Mouse (Mus musculus): ENCODE data around the gene Mrrf.

The Mrrf gene

DNA sequence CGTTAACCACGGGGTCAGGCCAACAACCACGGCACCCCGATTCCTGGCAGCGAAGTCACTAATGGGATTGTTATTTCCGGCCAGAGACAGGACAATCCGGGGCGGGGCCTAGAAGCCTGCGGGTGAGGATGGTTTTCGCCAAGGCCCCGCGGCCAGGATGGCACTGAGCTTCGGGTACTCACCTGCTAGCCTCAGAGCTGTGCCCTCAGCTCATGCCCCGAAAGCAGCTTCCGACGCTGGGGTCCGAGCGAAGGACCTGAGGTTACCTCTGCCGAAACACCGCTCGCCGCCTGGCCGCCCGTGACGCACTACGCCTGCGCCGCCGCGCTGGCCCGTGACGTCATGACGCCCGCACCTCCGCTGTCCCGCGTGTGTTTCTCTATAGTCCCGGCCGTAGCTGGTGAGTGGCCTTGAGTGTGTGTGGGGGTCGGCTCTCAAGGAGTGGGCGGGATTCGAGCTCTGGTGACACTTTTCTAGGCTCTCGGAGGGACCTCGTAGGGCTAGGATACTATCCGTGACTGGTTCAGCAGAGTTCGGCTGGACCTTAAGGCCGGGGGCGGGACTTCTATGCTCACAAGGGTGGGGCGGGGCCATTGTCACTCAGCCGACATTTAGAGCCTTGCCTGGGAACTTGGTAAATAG lies at the start of gene Mrrf, which contains the start of gene Rbm18:
Mrrf (plus strand) TSS at position 90 of the 642 bp plus-strand sequence.
Rbm18 (minus strand) TSS at position 474 of the 642 bp plus-strand sequence.
- DNase-seq (ENCODE audit: low spot score): peak; percentile 90

DNA sequence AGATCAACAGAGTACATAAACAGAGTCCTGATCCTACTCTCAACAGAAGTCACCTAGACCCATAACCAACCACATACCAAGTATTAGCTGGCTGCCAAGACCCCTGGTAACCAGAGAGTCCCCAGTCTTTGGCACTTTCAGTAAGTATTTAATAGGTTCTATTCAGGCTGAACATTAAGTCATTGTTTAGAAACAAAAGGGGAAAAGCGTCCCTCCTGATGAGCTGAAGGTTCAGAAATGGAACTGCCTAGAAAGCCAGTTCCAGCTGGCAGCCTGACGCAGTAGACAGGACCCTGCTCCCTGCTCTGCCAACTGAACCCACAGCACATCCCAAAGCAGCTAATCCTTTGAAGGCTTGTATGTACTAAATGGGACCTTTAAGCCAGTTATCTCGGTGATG lies 47.0 kb upstream of the Mrrf start:
- DNase-seq (ENCODE audit: low spot score): no peak

DNA sequence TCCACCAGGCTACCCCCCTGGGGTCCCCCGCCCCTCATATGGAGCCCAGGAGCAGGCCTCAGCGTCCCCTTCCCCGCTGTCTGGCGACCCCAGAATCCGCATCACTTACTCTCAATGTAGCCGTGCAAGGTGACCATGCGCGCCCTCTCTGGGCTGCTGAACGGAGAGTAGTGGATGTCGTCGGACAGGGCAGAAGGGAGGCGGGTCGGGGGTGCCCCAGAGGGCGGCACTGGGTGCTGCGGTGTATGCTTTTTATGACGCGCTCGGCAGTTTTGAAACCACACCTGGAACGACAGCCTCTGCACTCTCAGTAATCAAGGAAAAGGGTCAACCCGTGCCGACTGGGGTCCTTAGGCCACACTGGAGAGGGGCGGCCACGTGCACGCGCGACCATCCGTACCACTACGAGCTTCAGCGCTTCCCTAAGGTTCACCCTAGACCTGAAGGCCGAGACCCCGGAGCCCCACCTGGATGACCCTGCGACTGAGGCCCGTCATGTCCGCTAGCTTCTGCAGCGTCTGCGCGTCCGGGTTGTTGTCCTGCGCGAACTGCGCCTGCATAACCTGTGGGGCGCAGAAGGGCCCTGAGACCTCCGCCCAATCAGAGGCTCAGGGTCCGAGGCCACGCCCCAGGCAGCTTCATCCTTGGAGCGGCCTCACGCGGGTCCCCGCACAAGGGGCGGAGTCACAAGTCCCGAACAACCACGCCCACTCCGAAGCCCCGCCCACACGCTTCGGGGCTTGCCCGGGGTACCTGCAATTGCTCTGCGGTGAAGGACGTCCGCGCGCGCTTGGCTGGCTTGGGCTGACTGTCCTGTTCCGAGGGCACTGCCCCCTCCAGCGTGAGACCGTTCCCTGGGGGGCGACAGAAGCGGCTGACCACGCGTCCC lies 45.1 kb upstream of the Mrrf start:
- peak; percentile 87 for DNase-seq (ENCODE audit: low spot score)

DNA sequence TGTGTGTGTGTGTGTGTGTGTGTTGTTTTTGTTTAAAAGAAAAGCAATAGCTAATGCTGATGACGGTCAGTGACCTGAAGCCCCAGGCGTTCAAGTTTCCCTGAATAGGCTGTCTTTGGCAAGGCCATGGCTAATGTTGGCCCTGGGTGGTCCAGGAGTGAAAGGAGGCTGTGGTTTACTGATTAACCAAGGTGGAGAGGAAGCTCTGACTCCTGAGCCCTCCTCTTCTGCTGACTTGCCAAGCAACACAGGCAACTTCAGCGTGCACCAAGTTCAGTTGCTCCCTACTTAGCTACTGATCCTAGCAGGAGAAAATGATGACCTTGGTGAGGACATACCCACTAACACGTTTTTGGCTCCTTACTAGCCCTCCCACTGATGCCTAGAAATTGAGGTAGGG lies 43.4 kb upstream of the Mrrf start:
- no peak for DNase-seq (ENCODE audit: low spot score)

DNA sequence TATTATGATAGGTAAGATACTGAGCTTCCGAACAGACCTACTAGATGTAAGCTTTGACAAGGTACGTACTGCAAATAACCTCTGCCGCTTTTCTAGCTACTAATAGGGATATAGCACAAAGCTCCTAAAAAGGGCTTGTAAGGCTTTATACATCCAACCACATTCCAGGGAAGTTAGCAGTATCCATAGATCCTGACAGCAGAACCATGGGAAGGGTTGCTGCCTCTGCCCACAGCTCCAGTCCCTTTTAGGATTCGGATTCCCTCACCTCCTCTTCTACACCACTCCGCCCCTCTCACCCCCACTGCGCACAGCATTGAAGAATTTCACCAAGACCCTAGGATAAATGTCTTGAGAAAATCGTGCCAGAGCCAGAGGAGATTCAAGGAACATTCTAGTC lies 42.9 kb upstream of the Mrrf start:
- no peak for DNase-seq (ENCODE audit: low spot score)

DNA sequence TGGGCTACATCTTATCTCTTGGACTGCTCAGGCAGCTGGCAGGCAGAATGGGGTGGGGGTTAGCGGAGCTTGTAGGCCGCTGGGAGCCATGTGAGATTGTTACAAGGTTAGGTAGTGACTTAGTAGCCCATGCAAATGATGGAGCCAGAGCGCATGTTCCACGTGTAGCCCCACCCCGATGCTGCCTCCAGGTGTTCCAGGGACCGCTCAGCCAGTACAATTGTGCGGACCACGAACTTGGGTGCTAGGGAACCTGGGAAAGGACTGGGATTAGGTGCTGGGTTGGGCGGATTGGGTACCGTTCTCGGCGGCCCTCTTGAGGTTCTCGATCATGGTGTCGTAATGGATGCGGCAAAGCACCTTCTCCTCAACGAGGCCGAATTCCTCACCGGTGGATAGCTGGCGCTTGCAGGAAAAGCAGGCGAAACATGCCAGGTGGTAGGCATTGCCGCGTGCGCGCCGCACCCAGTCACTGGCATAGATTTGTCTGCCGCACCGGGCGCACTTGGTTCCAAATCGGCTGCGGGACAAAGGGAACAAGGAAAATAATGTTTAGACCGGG lies 42.2 kb upstream of the Mrrf start:
- DNase-seq (ENCODE audit: low spot score): no peak

DNA sequence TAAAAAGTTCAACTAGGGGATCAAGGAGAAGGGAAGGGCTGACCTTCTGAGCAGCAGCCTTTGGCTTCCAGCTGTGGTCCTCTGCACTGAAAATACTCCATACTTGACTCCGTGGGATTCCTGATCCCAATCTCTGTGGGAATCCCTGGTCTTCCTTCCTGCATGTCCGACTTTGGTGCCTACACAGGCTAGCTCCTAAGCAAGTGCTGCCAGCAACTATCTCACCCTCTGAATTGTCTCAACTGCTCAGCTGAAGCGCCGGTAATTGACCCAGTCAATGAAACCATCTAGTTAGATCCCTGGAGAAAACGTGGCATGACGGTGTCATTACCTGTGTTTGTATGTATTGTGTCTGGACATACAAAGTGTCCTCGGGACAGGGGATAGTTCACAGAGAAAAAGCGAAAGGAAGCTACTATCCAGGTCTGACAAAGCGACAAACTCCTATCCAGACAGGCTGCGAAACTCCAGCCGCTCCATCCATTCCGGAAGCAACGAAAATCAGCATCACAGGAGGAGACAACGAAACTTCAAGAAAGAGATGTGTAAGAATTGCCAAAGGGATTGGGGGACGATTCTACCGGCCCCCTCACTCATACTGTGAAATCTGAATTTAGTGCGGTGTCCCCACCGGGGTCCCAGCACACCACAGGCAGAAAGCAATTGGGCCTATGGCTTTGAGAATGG lies 38.9 kb upstream of the Mrrf start:
- DNase-seq (ENCODE audit: low spot score): no peak

DNA sequence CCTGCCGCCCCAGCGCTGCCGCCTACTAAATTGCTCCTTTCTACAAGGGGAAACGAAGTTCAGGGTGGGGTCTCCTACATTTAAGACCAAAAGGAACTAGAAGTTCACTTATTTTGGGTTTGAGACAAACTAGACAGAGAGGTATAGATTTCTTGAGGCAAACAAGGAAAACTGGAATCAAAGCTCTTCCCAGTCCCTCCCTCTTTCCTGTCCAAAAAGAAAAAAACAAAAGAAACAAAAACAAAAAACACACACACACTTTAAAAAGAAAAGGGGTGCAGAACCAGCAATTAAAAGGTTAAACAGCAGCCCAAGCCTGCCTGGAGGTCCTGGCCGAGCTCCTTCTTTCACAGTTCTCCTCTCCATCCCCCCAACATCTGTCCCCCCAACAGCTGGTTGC lies 38.2 kb upstream of the Mrrf start:
- no peak for DNase-seq (ENCODE audit: low spot score)

DNA sequence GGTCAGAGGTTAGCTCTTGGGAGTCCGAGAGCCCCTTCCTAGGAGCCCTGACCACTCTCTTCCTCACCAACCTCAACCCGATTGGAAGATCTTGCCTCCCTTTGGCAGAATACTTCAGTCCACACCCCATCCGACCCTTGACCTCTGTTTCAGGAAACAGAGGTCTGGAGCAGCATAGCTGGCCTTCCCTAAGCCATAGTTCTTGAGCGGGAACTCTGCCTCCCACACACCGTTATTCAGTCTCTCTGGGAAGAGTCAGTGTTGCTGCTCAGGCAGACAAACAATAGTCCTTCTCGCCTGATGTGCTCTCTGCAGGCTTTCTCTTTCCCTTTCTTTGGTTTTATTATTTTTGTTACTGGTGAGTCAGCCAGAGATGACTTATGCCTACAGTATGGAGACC lies 36.5 kb upstream of the Mrrf start:
- DNase-seq (ENCODE audit: low spot score): no peak

DNA sequence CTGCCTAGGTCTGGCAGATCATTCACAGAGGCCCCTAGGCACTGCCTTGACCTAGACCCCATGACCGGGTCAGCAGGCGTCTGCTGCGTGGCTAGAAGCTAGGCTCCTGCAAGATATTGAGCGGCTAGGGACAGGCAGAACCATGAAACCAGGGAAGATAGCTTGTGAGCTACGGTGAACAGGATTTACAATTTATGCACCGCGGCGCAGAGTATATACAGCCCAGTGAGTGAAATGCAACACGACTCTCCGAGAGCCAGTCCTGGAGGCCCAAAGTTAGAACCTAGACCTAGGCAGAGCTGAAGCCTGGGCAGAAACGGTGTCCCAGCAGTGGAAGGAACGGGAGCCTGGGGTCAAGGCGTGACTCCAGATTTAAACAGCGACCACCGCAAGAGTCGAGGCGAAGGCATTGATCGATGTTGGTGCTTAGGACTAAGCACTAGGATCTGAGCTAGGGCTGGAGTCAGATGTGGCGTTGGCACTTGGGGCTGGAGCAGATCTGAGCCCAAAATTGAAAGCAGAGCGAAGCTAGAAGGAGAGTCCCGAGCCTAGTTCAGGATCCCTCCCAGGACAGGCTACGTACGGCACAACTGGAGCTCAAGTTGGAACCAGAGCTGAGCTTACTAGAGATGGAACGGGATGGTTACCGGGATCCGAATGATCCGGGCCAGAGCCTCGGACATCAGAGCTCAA lies 34.2 kb upstream of the Mrrf start:
- DNase-seq (ENCODE audit: low spot score): no peak

DNA sequence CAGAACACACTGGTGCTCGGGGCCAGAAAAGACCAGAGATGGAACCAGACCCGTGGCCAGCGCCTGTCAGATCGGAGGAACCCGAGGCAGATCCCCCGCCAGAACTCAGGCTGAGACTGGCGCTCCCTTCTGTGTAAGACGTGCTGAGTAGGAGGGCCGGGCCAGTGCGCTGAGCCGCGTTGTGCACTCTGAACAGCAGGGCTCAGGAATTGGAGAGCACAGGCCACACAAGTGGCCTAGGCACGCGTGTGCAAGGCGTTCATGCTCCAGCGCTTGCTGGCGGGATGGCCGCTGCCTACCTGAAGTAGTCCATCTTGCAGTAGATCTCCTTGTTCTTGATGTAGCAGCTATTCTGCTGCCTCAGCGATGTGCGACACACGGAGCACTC lies 33.6 kb upstream of the Mrrf start:
- no peak for DNase-seq (ENCODE audit: low spot score)

DNA sequence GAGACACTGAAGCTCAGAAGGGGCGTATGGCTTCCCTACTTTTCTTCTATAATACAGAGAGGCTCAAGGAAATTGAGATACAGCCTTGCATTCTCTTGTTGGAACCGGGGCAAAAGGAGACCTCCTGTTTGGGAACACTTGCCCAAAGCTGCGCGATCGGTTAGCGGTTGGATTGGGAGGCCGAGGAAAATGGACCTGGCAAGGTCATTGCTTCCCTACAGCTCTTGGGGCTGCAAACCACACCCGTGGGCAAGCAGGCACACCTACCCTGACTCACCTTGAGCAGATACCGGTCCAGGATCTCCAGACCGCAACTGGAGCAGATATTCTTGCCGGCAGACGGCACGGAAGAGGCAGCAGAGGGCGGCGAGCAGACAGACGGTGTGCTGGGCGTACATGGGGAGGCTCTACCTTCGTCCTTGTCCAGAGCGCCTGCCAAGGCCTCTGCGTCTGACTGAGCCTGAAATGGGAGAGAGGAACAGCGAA lies 33.1 kb upstream of the Mrrf start:
- no peak for DNase-seq (ENCODE audit: low spot score)

DNA sequence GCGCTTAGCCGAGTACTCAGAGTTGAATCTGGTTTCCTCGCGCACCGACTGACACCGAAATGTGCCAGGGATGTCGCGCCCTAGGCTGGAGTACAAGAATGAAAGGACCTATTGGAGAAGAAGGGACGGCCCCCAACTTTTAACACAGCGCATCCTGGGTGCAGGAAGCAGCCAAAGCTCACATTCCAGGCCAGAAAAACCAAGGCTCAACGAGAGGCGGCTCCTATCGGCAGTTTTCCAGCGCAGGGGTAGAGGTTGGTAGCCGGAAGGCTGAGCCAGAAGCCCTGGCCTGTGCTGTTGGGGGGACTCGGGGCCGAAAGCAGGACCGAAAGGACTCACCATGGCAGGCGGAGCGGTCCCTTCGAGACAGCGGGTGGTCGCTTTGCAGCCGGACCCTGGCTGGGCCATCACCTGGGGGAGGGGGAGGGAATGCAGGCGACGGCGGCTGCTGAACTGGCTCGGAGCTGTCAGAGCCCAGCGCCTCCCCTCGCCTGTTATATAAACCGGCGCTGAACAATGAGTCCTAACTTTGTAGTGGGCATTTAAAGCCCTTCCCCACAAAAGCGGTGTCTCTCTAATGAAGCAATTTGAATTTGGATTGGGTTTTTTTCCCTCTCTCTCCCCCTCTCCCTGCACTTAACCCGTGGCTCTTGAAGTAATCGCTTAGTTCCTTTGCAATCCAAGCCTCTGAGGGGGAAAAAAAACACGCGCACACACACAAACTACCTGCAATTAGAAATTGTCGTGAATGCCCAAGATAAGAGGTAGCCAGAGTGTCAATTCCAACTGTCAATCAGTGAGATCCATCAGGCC lies 32.4 kb upstream of the Mrrf start:
- no peak for DNase-seq (ENCODE audit: low spot score)

DNA sequence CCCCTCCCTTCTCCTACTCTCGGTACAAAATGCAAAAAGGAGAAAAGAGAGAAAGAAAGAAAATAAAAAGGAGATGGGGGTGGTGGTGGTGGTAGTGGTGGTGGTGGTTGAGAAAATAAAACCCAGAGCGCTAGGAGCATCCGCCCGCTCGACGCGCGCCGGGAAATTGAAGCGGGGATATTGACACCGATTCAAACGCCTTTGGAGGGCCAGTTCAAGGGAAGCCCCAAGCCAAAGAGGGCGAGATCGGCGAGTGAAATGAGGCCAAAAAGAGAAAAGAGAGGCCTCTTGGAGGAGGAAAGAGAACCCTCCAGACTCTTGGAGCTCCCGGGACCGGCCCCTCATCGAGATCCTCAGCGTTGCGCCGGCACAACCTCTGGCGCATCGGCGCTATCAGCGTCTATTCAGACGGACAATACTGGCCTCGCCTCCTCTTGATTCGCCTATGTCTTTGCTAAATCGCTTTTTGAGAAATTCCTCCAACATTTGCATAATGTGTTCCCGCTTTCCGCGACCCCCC lies 31.7 kb upstream of the Mrrf start:
- DNase-seq (ENCODE audit: low spot score): peak; percentile 28

DNA sequence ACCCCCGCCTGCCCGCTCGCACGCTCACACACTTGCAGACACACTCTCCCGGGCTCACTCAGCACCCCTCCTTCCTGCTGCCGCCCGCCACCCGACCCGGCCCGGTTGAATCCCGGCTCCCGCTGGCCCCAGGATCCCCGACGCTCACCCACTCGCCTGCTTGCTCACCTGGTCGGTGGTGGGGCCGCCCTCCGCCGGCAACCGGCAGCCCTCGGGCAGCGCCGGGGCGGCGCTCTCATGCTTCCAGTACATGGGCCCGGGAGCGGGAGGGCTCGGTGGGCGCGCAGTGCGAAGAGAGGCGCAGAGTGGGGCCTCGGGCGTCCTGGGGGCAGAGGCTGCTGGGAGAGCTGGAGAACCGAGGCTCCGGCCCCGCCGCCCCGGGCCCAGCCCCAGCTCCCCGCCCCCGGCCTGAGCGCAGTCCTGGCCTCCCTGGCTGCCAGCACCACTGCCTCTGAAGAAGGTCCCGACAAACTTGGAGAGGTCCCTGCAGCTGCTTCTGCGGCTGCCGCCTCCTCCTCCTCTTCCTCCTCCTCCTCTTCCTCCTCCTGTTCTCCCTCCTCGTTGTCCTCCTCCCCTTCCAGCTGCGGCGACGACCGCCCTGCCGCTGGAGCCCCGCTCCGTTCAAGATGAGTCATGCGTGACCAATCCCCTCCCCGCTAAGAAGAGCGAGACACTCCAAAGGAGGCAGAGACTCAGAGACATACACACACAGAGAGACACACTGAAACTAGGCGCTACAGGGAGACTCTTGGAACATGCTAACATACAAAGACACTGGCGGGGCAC lies 31.0 kb upstream of the Mrrf start, which contains the start of gene Lhx6:
Lhx6 (minus strand) TSS at position 453 of the 786 bp plus-strand sequence.
- DNase-seq (ENCODE audit: low spot score): peak; percentile 32

DNA sequence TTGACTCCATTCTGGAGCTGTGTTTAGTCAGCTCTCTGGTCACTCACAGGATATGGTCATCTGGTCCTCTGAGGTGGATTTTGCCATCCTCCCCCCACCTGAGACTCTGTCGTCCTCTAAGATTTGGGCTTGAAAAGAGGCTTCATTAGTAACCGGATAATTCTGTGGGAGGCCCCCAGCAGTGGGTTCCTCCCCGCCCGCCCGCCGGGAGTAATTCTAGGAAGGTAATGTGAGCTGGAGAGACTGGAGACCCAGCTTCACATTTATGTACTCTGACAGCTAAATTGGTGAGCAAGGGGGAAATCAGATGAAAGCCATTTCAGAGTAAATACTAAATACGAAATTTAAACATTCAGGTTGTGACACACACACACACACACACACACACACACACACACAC lies 27.6 kb upstream of the Mrrf start:
- DNase-seq (ENCODE audit: low spot score): no peak

DNA sequence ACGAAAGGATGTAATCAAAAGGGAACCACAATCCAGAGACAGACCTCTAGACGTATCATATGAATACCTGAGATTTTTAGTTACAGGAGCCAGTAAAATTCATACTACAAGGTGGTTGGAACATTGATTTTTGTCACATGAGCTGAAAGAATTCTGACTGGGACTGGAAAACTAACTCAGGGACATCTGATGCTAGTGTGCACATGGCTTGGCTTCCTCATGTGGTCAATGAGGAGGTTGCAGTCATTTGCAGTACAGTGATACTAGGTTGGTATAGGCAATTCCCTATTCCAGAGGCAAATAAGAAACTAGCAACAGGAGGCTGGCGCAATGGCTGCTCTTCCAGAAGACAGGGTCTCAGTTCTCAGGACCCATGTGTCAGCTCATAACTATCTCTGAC lies 23.6 kb upstream of the Mrrf start:
- no peak for DNase-seq (ENCODE audit: low spot score)

DNA sequence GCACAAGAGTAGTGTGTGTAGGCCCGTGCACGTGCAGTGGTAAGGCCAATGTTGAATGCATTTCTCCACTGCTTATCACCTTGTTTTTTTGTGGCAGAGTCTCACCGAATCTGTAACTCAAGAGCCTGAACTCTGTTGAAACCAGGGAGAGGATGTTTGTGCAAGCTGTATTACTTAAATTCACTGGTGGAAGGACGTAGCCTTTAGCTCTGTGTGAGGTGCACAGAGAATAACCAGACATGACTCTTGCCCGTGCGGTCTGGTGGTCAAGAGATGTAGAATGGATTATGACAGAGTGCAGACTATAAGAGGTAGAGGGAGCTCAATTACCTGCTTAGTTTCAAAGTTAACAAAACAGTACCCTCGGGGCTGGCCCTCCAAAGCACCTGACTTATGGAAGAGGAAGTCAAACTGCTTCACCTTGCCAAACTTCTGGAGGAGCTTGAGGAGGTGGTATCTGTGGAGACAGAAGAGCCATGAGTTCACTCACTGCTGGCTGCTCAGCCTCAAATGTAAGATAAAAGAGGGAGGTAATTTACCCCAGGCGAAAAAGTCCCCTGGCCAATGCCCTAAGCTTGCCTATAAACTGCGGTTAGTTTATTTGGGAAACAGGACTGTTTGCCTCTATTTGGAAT lies 9.3 kb upstream of the Mrrf start:
- no peak for DNase-seq (ENCODE audit: low spot score)

DNA sequence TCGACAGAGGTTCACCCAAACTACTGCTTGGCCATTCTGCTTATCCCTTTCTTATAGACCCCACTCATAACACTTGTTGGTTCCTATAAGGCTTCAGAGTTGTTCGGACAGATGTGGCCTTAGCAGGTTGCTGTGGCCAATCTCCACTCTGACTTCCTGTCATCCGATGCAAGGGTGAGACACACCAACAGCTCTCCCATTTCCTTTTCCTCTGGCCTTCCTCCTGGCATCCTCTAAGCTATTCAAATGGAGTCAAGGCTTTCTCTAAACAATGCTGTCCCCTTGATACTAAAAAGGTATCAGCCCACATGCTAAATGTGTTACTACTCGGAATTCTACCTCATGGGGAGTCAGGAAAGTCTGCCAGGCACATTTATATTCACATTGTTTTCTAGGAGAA lies 8.2 kb upstream of the Mrrf start:
- no peak for DNase-seq (ENCODE audit: low spot score)

Measured in MN1 (cell line).